Mouse (Mus musculus): ENCODE data around the gene Arhgap18. TPM values are rescaled to one million over a fixed set of nuclear protein-coding genes. Genes with fewer than 3 reads are reported as not detected.

Gene Arhgap18
- polyA plus RNA-seq, 3 experiments from 2014 or later, result 38.9 to 47.6 (median 41.2) TPM

- no peak for ATAC-seq
Observed at GRCm38 (mm10) chr10:26832669-26833249, 79.5 kb downstream of the Arhgap18 start.

GRCm38 (mm10) chr10:26833393-26833792 is 80.2 kb downstream of the Arhgap18 start:
- no peak for ATAC-seq

- no peak for ATAC-seq
Observed at GRCm38 (mm10) chr10:26849311-26849710, 96.1 kb downstream of the Arhgap18 start.

GRCm38 (mm10) chr10:26849854-26850253 is 96.6 kb downstream of the Arhgap18 start:
- ATAC-seq, result no peak

GRCm38 (mm10) chr10:26854556-26855100 is 101.4 kb downstream of the Arhgap18 start:
- ATAC-seq, result no peak

GRCm38 (mm10) chr10:26855851-26856535 is 102.8 kb downstream of the Arhgap18 start:
- no peak for ATAC-seq

- ATAC-seq, result no peak
Observed at GRCm38 (mm10) chr10:26857583-26857982, 104.4 kb downstream of the Arhgap18 start.

GRCm38 (mm10) chr10:26858537-26858936 is 105.3 kb downstream of the Arhgap18 start:
- no peak for ATAC-seq

GRCm38 (mm10) chr10:26861231-26861630 is 108.0 kb downstream of the Arhgap18 start:
- ATAC-seq, result no peak

GRCm38 (mm10) chr10:26862207-26862606 is 109.0 kb downstream of the Arhgap18 start:
- no peak for ATAC-seq

GRCm38 (mm10) chr10:26863982-26864381 is 110.8 kb downstream of the Arhgap18 start:
- no peak for ATAC-seq

- no peak for ATAC-seq
Observed at GRCm38 (mm10) chr10:26870802-26871201, 117.6 kb downstream of the Arhgap18 start.

- no peak for ATAC-seq
Observed at GRCm38 (mm10) chr10:26877309-26877708, 124.1 kb downstream of the Arhgap18 start.

GRCm38 (mm10) chr10:26878924-26879600 is 125.8 kb downstream of the Arhgap18 start:
- peak; percentile 77 for ATAC-seq

- no peak for ATAC-seq
Observed at GRCm38 (mm10) chr10:26884949-26885348, 131.7 kb downstream of the Arhgap18 start.

- ATAC-seq, result no peak
Observed at GRCm38 (mm10) chr10:26889226-26889625, 136.0 kb downstream of the Arhgap18 start.

- no peak for ATAC-seq
Observed at GRCm38 (mm10) chr10:26889754-26890153, 136.5 kb downstream of the Arhgap18 start.

GRCm38 (mm10) chr10:26890269-26890955 is 137.2 kb downstream of the Arhgap18 start:
- peak; percentile 97 for ATAC-seq

- ATAC-seq, result no peak
Observed at GRCm38 (mm10) chr10:26893091-26893490, 139.9 kb downstream of the Arhgap18 start.

- ATAC-seq, result no peak
Observed at GRCm38 (mm10) chr10:26895726-26896125, 142.5 kb downstream of the Arhgap18 start.

GRCm38 (mm10) chr10:26900426-26900825 is 147.2 kb downstream of the Arhgap18 start:
- ATAC-seq, result no peak

GRCm38 (mm10) chr10:26903781-26904180 is 150.6 kb downstream of the Arhgap18 start:
- ATAC-seq, result no peak

- ATAC-seq, result no peak
Observed at GRCm38 (mm10) chr10:26911176-26911575, 158.0 kb downstream of the Arhgap18 start.

Measured in inflammation-experienced regulatory T-cells, adult 6 months (primary cell).